In genomic region chr1:39956712-39957111, GRCm38 (mm10) we compare ENCODE assay signal across 20 mouse cellular contexts. TPM values are rescaled to one million over a fixed set of nuclear protein-coding genes. Genes with fewer than 3 reads are reported as not detected.
DNase-seq lines count a peak whose midpoint lies in the region; ATAC-seq and TF ChIP-seq lines count a peak whose summit lies in the region.
"Had no signal": no experiment of that assay in that cellular context is flagged by ENCODE, and none has a peak within 500 bp of the region (broad histone marks: within the 10 kb centered on the region; RNA-seq: fewer than 3 reads in every experiment).

No protein-coding gene starts in this region.

- H3K4me1 ChIP-seq in liver, embryonic 12.5 days: peaks cover 70% of the 10 kb centered on the region
- peaks cover 10% of the 10 kb centered on the region for H3K4me1 ChIP-seq in liver, postnatal 0 days (ENCODE audit: insufficient read depth)
- H3K4me1 ChIP-seq in midbrain, embryonic 12.5 days: peaks cover 47% of the 10 kb centered on the region
- peaks cover 74% of the 10 kb centered on the region for H3K4me1 ChIP-seq in midbrain, embryonic 10.5 days
- H3K4me1 ChIP-seq in embryonic facial prominence, embryonic 15.5 days: peaks cover 65% of the 10 kb centered on the region
- peaks cover 40% of the 10 kb centered on the region for H3K4me1 ChIP-seq in stomach, embryonic 16.5 days (ENCODE audit: control insufficient read depth, insufficient read depth, low read length)

- H3K4me2 ChIP-seq in liver, embryonic 12.5 days: no peak overlapping the region
- no peak overlapping the region for H3K4me2 ChIP-seq in liver, postnatal 0 days (ENCODE audit: low read depth, low read length)
- no peak overlapping the region for H3K4me2 ChIP-seq in midbrain, embryonic 12.5 days (replicated peaks)
- no peak overlapping the region for H3K4me2 ChIP-seq in embryonic facial prominence, embryonic 15.5 days (replicated peaks)
- H3K4me2 ChIP-seq in stomach, embryonic 16.5 days (ENCODE audit: low read depth, low read length): peak overlapping the region; percentile 20; the same call in 1 of the 2 replicates
- H3K4me2 ChIP-seq: heart, embryonic 11.5 days had no signal

- TF ChIP-seq EP300 in liver, postnatal 0 days (IDR thresholded peaks at IDR 0.05; ENCODE audit: low read depth): no peak

- no peak for DNase-seq in liver, postnatal 0 days
- DNase-seq in midbrain, embryonic 10.5 days (ENCODE audit: low spot score): no peak
- DNase-seq in left cerebral cortex, adult 2 months (ENCODE audit: extremely low spot score in 1 of 2, low spot score in 2 of 2): no peak
- DNase-seq: adrenal gland, postnatal 36 days; cerebellum, adult 18-20 months; cerebellum, postnatal 25 days; embryo, embryonic 11 days; heart, postnatal 10 days; kidney, adult 2 months; kidney, postnatal 14 days; right cerebral cortex, adult 18-20 months; thymus, postnatal 36 days had no signal

- no peak overlapping the region for H3K27ac ChIP-seq in liver, embryonic 12.5 days
- no peak overlapping the region for H3K27ac ChIP-seq in liver, postnatal 0 days (ENCODE audit: low read depth)
- H3K27ac ChIP-seq in midbrain, embryonic 12.5 days (replicated peaks): peak overlapping the region; percentile 42; the same call in 1 of the 2 replicates
- no peak overlapping the region for H3K27ac ChIP-seq in midbrain, embryonic 10.5 days (replicated peaks)
- peak overlapping the region; percentile 35; the same call in 1 of the 2 replicates for H3K27ac ChIP-seq in embryonic facial prominence, embryonic 15.5 days (replicated peaks)
- H3K27ac ChIP-seq in stomach, embryonic 16.5 days (ENCODE audit: low read length): peak overlapping the region; percentile 74
- H3K27ac ChIP-seq in left cerebral cortex, adult 2 months: no peak overlapping the region
- H3K27ac ChIP-seq: layer of hippocampus, adult 2 months had no signal

- intact Hi-C loops in left cerebral cortex, adult 2 months (cut with DNase I): no loop called here

- peak; percentile 33; the same call in 1 of the 2 replicates for ATAC-seq in liver, embryonic 12.5 days
- no peak for ATAC-seq in liver, postnatal 0 days
- no peak for ATAC-seq in midbrain, embryonic 12.5 days (ENCODE audit: low FRiP score, low read depth)
- peak; percentile 46 for ATAC-seq in embryonic facial prominence, embryonic 15.5 days (ENCODE audit: insufficient number of reproducible peaks, low FRiP score, low TSS enrichment, low read depth)
- ATAC-seq in stomach, embryonic 16.5 days (ENCODE audit: insufficient read depth, low FRiP score): peak; percentile 48
- ATAC-seq: hindbrain, embryonic 16.5 days had no signal

- H3K9ac ChIP-seq in liver, embryonic 12.5 days: no peak overlapping the region
- H3K9ac ChIP-seq in liver, postnatal 0 days (replicated peaks): no peak overlapping the region
- H3K9ac ChIP-seq in midbrain, embryonic 12.5 days (replicated peaks): no peak overlapping the region
- H3K9ac ChIP-seq in embryonic facial prominence, embryonic 15.5 days: no peak overlapping the region
- no peak overlapping the region for H3K9ac ChIP-seq in stomach, embryonic 16.5 days (ENCODE audit: low read length)

- TF ChIP-seq CTCF in liver, postnatal 0 days (IDR thresholded peaks at IDR 0.05; ENCODE audit: low read depth): no peak
- TF ChIP-seq CTCF in left cerebral cortex, adult 2 months (IDR thresholded peaks at IDR 0.05): no peak

- H3K27me3 ChIP-seq in liver, embryonic 12.5 days (replicated peaks): no peaks in the 10 kb centered on the region
- no peaks in the 10 kb centered on the region for H3K27me3 ChIP-seq in liver, postnatal 0 days (ENCODE audit: insufficient read depth, low read length)
- H3K27me3 ChIP-seq in midbrain, embryonic 12.5 days: no peaks in the 10 kb centered on the region
- H3K27me3 ChIP-seq in midbrain, embryonic 10.5 days (ENCODE audit: low read depth, poor library complexity, severe bottlenecking): no peaks in the 10 kb centered on the region
- no peaks in the 10 kb centered on the region for H3K27me3 ChIP-seq in embryonic facial prominence, embryonic 15.5 days
- no peaks in the 10 kb centered on the region for H3K27me3 ChIP-seq in stomach, embryonic 16.5 days (ENCODE audit: control insufficient read depth, insufficient read depth, low read length)

- no peak overlapping the region for H3K4me3 ChIP-seq in liver, embryonic 12.5 days
- H3K4me3 ChIP-seq in liver, postnatal 0 days (ENCODE audit: low read depth, low read length): no peak overlapping the region
- H3K4me3 ChIP-seq in midbrain, embryonic 12.5 days: no peak overlapping the region
- H3K4me3 ChIP-seq in midbrain, embryonic 10.5 days: no peak overlapping the region
- no peak overlapping the region for H3K4me3 ChIP-seq in embryonic facial prominence, embryonic 15.5 days (replicated peaks)
- no peak overlapping the region for H3K4me3 ChIP-seq in stomach, embryonic 16.5 days (replicated peaks; ENCODE audit: low read length)
- H3K4me3 ChIP-seq in left cerebral cortex, adult 2 months: no peak overlapping the region
- H3K4me3 ChIP-seq: layer of hippocampus, adult 2 months had no signal

- no peaks in the 10 kb centered on the region for H3K36me3 ChIP-seq in liver, embryonic 12.5 days
- no peaks in the 10 kb centered on the region for H3K36me3 ChIP-seq in liver, postnatal 0 days (replicated peaks; ENCODE audit: insufficient read depth, low read length)
- H3K36me3 ChIP-seq in midbrain, embryonic 12.5 days: no peaks in the 10 kb centered on the region
- no peaks in the 10 kb centered on the region for H3K36me3 ChIP-seq in midbrain, embryonic 10.5 days
- H3K36me3 ChIP-seq in embryonic facial prominence, embryonic 15.5 days: no peaks in the 10 kb centered on the region
- H3K36me3 ChIP-seq in stomach, embryonic 16.5 days (ENCODE audit: control insufficient read depth, insufficient read depth, low read length): no peaks in the 10 kb centered on the region
- H3K36me3 ChIP-seq: G1E had no signal

- no peaks in the 10 kb centered on the region for H3K9me3 ChIP-seq in liver, embryonic 12.5 days (replicated peaks)
- no peaks in the 10 kb centered on the region for H3K9me3 ChIP-seq in liver, postnatal 0 days (ENCODE audit: low read length)
- H3K9me3 ChIP-seq in midbrain, embryonic 12.5 days: no peaks in the 10 kb centered on the region
- H3K9me3 ChIP-seq in midbrain, embryonic 10.5 days (replicated peaks): no peaks in the 10 kb centered on the region
- H3K9me3 ChIP-seq in embryonic facial prominence, embryonic 15.5 days (replicated peaks): no peaks in the 10 kb centered on the region
- H3K9me3 ChIP-seq in stomach, embryonic 16.5 days (replicated peaks; ENCODE audit: control insufficient read depth, low read length): no peaks in the 10 kb centered on the region
- H3K9me3 ChIP-seq: G1E had no signal

- 57% methylated on average over 5 of the region's 5 CpGs for WGBS in liver, embryonic 12.5 days (ENCODE audit: insufficient replicate concordance)
- 69% methylated on average over 5 of the region's 5 CpGs for WGBS in liver, postnatal 0 days (ENCODE audit: insufficient replicate concordance)
- 79% methylated on average over 5 of the region's 5 CpGs for WGBS in midbrain, embryonic 12.5 days
- 68% methylated on average over 5 of the region's 5 CpGs for WGBS in midbrain, embryonic 10.5 days
- WGBS in embryonic facial prominence, embryonic 15.5 days: 61% methylated on average over 5 of the region's 5 CpGs
- 55% methylated on average over 5 of the region's 5 CpGs for WGBS in stomach, embryonic 16.5 days

RNA-seq across cellular contexts. Expression of gene Map4k4, which starts 56.0 kb away (rescaled TPM):
- polyA plus RNA-seq in liver, embryonic 12.5 days (2016; fragmentation: Nextera tagmentation; extraction: Ambion mirVana): 8.8 and 9.7 TPM in 2 replicates
- 4.0 and 4.2 TPM in 2 replicates for polyA plus RNA-seq in liver, postnatal 0 days (2015; fragmentation: Nextera tagmentation; extraction: Ambion mirVana)
- 68.8 and 71.5 TPM in 2 replicates for polyA plus RNA-seq in midbrain, embryonic 12.5 days (2016; fragmentation: Nextera tagmentation; extraction: Ambion mirVana)
- 25.1 and 37.8 TPM in 2 replicates for polyA plus RNA-seq in midbrain, embryonic 10.5 days (2016; fragmentation: Nextera tagmentation; extraction: Ambion mirVana)
- 34.4 and 41.3 TPM in 2 replicates for polyA plus RNA-seq in embryonic facial prominence, embryonic 15.5 days (2015; fragmentation: Nextera tagmentation; extraction: Ambion mirVana)
- 15.3 and 16.2 TPM in 2 replicates for polyA plus RNA-seq in stomach, embryonic 16.5 days (2015; fragmentation: Nextera tagmentation; extraction: Ambion mirVana)
- 100 to 1,000 TPM in 1 of 2 experiments, 10 to 100 TPM in 1; 98.8 to 114 TPM for total RNA-seq in left cerebral cortex, adult 2 months (2021)

Comparison
In these comparisons a context has a peak if more than half of its experiments do, and no peak if none do; other contexts are left out.
1. ATAC-seq: peak in liver, embryonic 12.5 days (single experiment), embryonic facial prominence, embryonic 15.5 days (single experiment) and stomach, embryonic 16.5 days (single experiment); none in liver, postnatal 0 days (single experiment) and midbrain, embryonic 12.5 days (single experiment).
2. H3K27ac ChIP-seq: peak in midbrain, embryonic 12.5 days (single experiment), embryonic facial prominence, embryonic 15.5 days (single experiment) and stomach, embryonic 16.5 days (single experiment); none in liver, embryonic 12.5 days (single experiment), liver, postnatal 0 days (single experiment), midbrain, embryonic 10.5 days (single experiment) and left cerebral cortex, adult 2 months (single experiment).